Mouse (Mus musculus) embryonic facial prominence, embryonic 11.5 days (tissue): ENCODE data around the gene Gfod2. TPM values are rescaled to one million over a fixed set of nuclear protein-coding genes. Genes with fewer than 3 reads are reported as not detected.
A peak's percentile ranks its signal among the peaks of the same experiment; 100 is the strongest.

ENCODE experiments used
- ATAC-seq: fragments of 200-750 bp; cut with Nextera tagmentation; replicated peaks from 2 replicates; pipeline ENCODE4 v1.8.0; 2017; ENCODE audit warnings: low read depth; ENCODE audit not compliant: insufficient number of reproducible peaks, low FRiP score, low TSS enrichment
- DNase-seq: peaks from one replicate; pipeline ENCODE4 v3.0.0-alpha.2; 2015; ENCODE audit warnings: low spot score
- H3K27ac ChIP-seq: fragments of 300-500 bp; sonication (generic); replicated peaks from 2 replicates; pipeline ENCODE4 v1.5.1; 2014; ENCODE audit warnings: mild to moderate bottlenecking, low read depth, low read length, control low read depth
- H3K27me3 ChIP-seq: fragments of 300-500 bp; sonication (generic); 2 replicates; pipeline ENCODE4 v1.6.1; 2014; ENCODE audit warnings: mild to moderate bottlenecking, low read length, moderate library complexity, mixed read lengths; ENCODE audit not compliant: control insufficient read depth, insufficient read depth
- H3K36me3 ChIP-seq: fragments of 300-500 bp; sonication (generic); replicated peaks from 2 replicates; pipeline ENCODE4 v1.6.1; 2014; ENCODE audit warnings: low read depth, mild to moderate bottlenecking, low read length, moderate library complexity, mixed read lengths; ENCODE audit not compliant: control insufficient read depth, insufficient read depth
- H3K4me1 ChIP-seq: fragments of 300-500 bp; sonication (generic); 2 replicates; pipeline ENCODE4 v1.6.1; 2014; ENCODE audit warnings: low read length, mixed read lengths; ENCODE audit not compliant: control insufficient read depth, insufficient read depth
- H3K4me2 ChIP-seq: fragments of 300-500 bp; sonication (generic); 2 replicates; pipeline ENCODE4 v1.6.1; 2014; ENCODE audit warnings: low read depth, mild to moderate bottlenecking, control low read depth, low read length, moderate library complexity
- H3K4me3 ChIP-seq: fragments of 300-500 bp; sonication (generic); 2 replicates; pipeline ENCODE4 v1.5.1; 2014; ENCODE audit warnings: low read depth, low read length, control low read depth
- H3K9ac ChIP-seq: fragments of 300-500 bp; sonication (generic); replicated peaks from 2 replicates; pipeline ENCODE4 v1.6.1; 2014; ENCODE audit warnings: mild to moderate bottlenecking, control low read depth, low read length
- H3K9me3 ChIP-seq: fragments of 300-500 bp; sonication (generic); replicated peaks from 2 replicates; pipeline ENCODE4 v1.6.1; 2016; ENCODE audit warnings: mild to moderate bottlenecking, low read length, inconsistent platforms, mixed read lengths; ENCODE audit not compliant: control insufficient read depth
- WGBS: fragments of 180-500 bp; shearing (Covaris S2); extraction: QIAGEN DNeasy Blood & Tissue Kit; methylation state at CpG from one replicate; pipeline ENCODE4 v1.1.7; 2014; 5-methylcytosine and 5-hydroxymethylcytosine counted together
- polyA plus RNA-seq: library from polyadenylated mRNA; unstranded; fragments of >200 nt; fragmentation: Nextera tagmentation; extraction: Ambion mirVana; gene quantifications from 2 replicates; pipeline ENCODE4 v1.2.1, GENCODE M21; 2014

The Gfod2 gene
- polyA plus RNA-seq, 1 experiment from 2014 or later, result 24.5 TPM

DNA sequence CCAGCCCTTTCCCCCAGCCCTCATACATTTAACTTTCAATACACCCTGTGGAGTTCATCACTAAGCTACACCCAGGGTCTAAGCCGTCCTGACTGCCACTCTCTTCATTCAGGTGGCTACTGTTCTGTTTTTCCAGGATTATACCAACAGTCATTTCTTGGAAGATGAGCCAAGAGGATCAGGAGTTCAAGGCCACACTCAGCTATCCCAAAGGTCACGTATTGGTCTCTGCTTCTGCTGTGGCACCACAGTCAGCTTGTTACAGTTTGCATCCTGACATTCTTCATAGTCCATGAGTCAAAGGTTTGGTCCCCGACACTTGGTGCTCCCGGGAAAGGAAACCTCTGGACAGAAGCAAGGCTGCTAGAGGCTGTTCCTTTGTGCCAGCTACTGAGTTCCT lies 38.8 kb downstream of the Gfod2 start:
- H3K27me3 ChIP-seq, result no peaks in the 10 kb centered on the region
- 81% methylated on average over 4 of the region's 4 CpGs for WGBS
- no peak overlapping the region for H3K4me3 ChIP-seq
- H3K9ac ChIP-seq, result no peak overlapping the region
- H3K4me1 ChIP-seq, result no peaks in the 10 kb centered on the region
- no peak for ATAC-seq
- H3K27ac ChIP-seq, result no peak overlapping the region
- DNase-seq, result no peak
- H3K36me3 ChIP-seq, result no peaks in the 10 kb centered on the region
- no peak overlapping the region for H3K4me2 ChIP-seq
- no peaks in the 10 kb centered on the region for H3K9me3 ChIP-seq

DNA sequence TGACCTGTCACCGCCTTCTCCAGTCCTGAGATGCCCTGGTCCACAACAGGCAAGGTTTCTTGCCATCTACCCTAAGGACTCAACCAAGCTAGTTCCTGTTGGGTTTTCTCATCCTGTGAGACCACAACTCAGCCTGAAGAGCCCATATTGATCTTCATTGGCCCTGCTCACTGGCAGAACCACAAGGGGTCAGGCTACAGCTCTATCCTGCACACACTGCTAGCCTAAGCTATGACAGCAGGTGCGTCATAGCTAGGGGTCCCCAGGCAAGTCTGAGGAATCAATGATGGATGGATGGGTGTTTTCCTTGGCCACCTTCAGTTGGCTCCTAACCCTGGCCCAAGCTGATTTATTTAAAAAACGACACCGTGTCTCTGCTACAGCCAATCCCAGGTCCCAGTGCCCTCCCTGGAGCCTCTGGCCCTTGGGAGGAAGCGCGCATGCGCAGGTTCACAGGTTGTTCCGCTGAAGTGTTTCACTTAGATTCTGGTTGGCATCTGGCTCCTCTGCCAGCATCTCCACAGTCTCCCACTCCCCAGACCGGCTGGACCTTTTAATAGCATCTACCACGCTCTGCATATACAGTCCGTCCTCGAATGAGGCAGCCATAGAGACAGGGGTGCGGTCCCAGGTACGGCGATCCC lies 42.0 kb downstream of the Gfod2 start:
- Histone ChIP-seq H3K4me1 (no peaks in the 10 kb centered on the region), H3K9me3 (no peaks in the 10 kb centered on the region), H3K4me3 (no peak overlapping the region), H3K4me2 (no peak overlapping the region), H3K9ac (no peak overlapping the region), H3K36me3 (no peaks in the 10 kb centered on the region), H3K27me3 (no peaks in the 10 kb centered on the region), H3K27ac (no peak overlapping the region)
- 93% methylated on average over 15 of the region's 15 CpGs for WGBS
- DNase-seq, result no peak
- no peak for ATAC-seq

DNA sequence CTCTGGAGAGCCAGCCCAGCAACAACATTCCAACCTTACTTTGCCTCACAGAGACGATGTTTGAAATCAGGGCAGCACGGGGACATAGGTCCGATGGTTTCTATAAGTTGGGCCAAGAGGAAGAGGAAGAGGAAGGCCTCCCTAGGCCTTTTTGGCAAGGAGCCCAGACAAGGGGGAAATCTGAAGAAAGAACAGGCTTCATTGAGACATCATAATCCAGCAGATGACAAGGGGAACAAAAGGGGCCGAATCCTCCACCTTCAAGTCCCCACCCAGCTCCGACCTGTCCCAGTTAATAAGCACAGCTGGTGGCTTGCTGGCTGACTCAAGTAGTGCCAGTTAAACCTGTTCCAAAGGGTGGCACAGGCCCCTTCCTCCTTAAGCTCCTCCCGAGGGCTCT lies 43.4 kb downstream of the Gfod2 start:
- Histone ChIP-seq H3K27me3 (no peaks in the 10 kb centered on the region), H3K27ac (no peak overlapping the region), H3K9me3 (no peaks in the 10 kb centered on the region), H3K9ac (no peak overlapping the region), H3K36me3 (no peaks in the 10 kb centered on the region), H3K4me1 (no peaks in the 10 kb centered on the region), H3K4me3 (no peak overlapping the region), H3K4me2 (no peak overlapping the region)
- DNase-seq (no peak), ATAC-seq (no peak)
- 89% methylated on average over 6 of the region's 6 CpGs for WGBS

DNA sequence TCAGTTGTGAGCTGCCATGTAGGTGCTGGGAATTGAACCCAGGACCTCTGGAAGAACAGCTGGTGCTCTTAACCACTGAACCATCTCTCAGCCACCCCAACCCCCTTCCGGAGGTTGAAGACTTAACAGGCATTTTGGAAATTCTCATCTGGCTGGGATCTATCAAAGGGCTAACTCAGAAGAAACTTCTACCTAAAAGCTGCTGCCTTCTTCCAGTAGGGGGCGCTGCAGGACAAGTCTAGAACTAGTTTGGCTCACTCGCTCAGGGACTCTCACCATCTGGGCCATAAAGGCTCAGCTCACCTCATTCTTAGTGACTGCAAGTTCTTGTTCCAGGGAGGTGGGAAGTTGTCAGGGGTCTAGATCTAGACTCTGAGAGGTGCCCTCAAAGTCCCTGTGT lies 44.3 kb downstream of the Gfod2 start:
- H3K4me3 ChIP-seq, result no peak overlapping the region
- no peaks in the 10 kb centered on the region for H3K9me3 ChIP-seq
- no peak overlapping the region for H3K27ac ChIP-seq
- H3K4me1 ChIP-seq, result no peaks in the 10 kb centered on the region
- no peak overlapping the region for H3K4me2 ChIP-seq
- ATAC-seq, result no peak
- 8% methylated on average over 3 of the region's 3 CpGs for WGBS
- H3K9ac ChIP-seq, result no peak overlapping the region
- no peaks in the 10 kb centered on the region for H3K36me3 ChIP-seq
- DNase-seq, result peak; percentile 94
- H3K27me3 ChIP-seq, result no peaks in the 10 kb centered on the region

DNA sequence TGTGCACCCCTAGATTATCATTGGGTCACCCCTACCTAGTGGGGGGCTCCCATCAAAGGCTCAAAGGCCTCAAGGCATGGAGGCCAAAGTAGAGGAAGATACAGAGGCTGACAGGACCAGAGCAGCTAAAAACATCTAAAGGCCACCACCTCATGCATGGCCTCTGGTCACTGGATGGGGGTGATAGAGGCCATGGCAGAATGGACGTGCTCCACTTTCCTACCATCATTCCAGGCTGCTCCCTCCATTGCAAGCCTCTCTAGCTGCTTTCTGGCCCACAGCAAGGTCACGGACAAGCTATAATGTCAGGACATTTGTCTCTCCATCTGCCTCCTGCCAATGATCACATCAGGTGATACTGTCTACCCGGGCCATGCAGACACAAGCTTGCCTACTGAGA lies 46.2 kb downstream of the Gfod2 start:
- ATAC-seq, result no peak
- 88% methylated on average over 3 of the region's 3 CpGs for WGBS

DNA sequence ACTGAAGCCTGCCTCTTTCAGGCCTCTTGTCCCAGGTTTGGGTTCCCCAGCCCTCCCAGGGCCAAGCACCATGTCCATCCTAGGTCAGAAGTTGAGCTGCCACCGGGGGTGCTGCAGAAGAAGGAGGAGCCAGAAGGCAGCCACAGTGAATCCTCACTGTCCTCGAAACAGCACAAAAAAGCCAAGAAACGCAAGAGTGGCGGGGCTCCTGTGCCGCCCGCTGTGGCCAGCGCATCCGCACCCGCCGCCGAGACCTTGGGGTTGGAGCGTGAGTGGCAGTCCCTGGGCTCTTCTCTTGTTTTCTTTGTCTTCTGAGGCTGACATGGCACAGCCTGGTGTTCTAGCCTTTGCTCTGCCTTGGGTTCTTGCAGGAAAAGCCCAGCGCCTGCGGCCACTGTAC lies 49.1 kb downstream of the Gfod2 start:
- Histone ChIP-seq H3K9me3 (no peaks in the 10 kb centered on the region), H3K4me2 (no peak overlapping the region), H3K4me1 (peaks cover 6% of the 10 kb centered on the region), H3K4me3 (no peak overlapping the region), H3K9ac (no peak overlapping the region), H3K27ac (no peak overlapping the region), H3K36me3 (no peaks in the 10 kb centered on the region), H3K27me3 (no peaks in the 10 kb centered on the region)
- ATAC-seq, result no peak
- DNase-seq, result no peak
- WGBS, result 73% methylated on average over 14 of the region's 14 CpGs

More for the DNA sequence above, 46.2 kb downstream of the Gfod2 start:
- H3K4me1 ChIP-seq, result no peaks in the 10 kb centered on the region
- no peaks in the 10 kb centered on the region for H3K27me3 ChIP-seq
- no peaks in the 10 kb centered on the region for H3K9me3 ChIP-seq
- no peak overlapping the region for H3K27ac ChIP-seq
- H3K4me2 ChIP-seq, result no peak overlapping the region
- no peak overlapping the region for H3K9ac ChIP-seq
- no peak overlapping the region for H3K4me3 ChIP-seq
- DNase-seq, result no peak
- no peaks in the 10 kb centered on the region for H3K36me3 ChIP-seq

DNA sequence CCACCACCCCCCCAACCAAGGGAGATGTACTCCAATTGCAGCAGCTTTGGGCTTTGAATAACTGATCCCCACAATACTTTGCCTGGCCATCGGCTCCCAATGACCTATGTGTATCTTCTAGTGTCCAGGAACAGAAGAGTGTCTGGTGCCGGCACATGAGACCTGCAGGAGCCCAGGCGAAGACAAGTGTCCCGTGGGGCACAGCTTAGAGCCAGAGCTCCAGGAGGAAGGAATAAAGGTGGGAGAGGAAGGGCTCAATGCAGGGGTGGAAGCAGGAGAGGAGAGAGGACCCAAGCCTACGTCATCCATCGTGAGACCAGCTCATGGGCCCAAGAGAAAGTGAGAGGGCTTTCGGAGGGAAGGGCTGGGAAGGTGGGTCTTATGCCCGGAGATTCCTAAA lies 49.8 kb downstream of the Gfod2 start:
- Histone ChIP-seq H3K4me1 (peaks cover 6% of the 10 kb centered on the region), H3K9ac (no peak overlapping the region), H3K4me3 (no peak overlapping the region), H3K27ac (no peak overlapping the region), H3K4me2 (no peak overlapping the region), H3K36me3 (no peaks in the 10 kb centered on the region), H3K27me3 (no peaks in the 10 kb centered on the region), H3K9me3 (no peaks in the 10 kb centered on the region)
- WGBS, result 90% methylated on average over 8 of the region's 8 CpGs
- no peak for DNase-seq
- ATAC-seq, result no peak

DNA sequence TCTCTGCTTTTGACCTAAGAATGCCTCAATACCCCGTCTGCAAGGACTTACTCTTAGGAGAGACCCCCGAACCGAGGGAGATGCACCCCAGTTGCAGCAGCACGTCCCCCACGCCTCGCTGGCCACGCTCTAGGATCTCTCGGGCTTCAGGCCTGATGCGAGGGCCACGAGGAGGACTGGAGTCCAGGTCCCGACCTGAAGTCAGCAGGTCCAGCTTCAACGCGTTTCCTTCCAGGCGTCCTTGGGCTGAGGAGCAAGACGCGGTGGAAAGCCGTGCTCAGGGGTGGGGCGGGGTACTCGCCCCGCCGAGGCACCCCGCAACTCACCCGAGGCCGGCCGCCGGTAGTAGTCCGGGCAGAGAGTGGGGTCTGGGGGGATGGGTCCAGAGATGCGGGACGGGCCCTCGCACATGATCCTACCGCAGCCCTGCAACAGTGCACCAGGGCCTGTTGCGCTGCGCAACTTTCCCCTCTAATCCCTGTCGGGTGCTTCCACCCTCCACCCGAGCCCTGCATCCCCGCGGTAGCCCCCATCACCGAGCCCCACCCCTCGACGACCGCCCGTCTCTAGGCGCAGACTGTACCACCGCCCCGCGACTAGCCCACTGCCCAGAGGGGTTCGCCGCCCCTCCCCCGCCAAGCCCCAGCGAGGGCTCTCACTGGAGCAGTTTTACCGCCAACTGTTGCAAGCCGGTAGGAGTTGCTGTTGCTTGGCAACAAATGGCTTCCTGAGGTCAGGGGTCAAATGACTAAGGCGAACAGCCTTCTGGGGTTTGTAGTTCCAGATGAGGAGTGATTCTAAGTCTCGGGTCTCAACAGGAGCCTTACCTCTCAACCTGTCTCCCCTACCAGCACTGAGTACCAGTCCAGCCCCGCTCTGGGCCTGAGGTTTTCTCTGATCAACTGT lies 50.7 kb downstream of the Gfod2 start, which contains the start of the genes 4933405L10Rik and Enkd1:
4933405L10Rik (plus strand) TSS at position 158 of the 906 bp plus-strand sequence.
Enkd1 (minus strand) TSS at position 713 of the 906 bp plus-strand sequence.
- Histone ChIP-seq H3K27me3 (no peaks in the 10 kb centered on the region), H3K9me3 (no peaks in the 10 kb centered on the region), H3K4me3 (peak within 1 kb of the TSS; percentile 78), H3K4me1 (peaks cover 6% of the 10 kb centered on the region), H3K4me2 (peak within 1 kb of the TSS; percentile 88), H3K27ac (0 out of 2 replicates have a peak within 1 kb of the TSS, but pooled peaks have one; percentile 20), H3K9ac (peak within 1 kb of the TSS; percentile 86), H3K36me3 (peaks cover 3% of the 10 kb centered on the region)
- DNase-seq, result peak; percentile 98
- peak; percentile 90 for ATAC-seq
- under 1% methylated on average over 49 of the region's 55 CpGs for WGBS
